Mouse (Mus musculus): Measurements from ENCODE around the gene Secisbp2. TPM values are rescaled to one million over a fixed set of nuclear protein-coding genes. Genes with fewer than 3 reads are reported as not detected.

The Secisbp2 gene
- polyA plus RNA-seq, 1 experiment = 20.5 TPM

GRCm38 (mm10) chr13:51679332-51679731 is 27.8 kb downstream of the Secisbp2 start:
- Histone ChIP-seq H3K4me1 (ENCODE audit: control insufficient read depth, insufficient read depth, low read length) (no peaks in the 10 kb centered on the region), H3K27ac (ENCODE audit: insufficient read depth, low read depth, low read length) (no peak overlapping the region), H3K4me3 (ENCODE audit: insufficient read depth, low read length) (no peak overlapping the region)
- TF ChIP-seq CTCF (IDR thresholded peaks at IDR 0.05; ENCODE audit: low read depth, low read length) (no peak), POLR2A (IDR thresholded peaks at IDR 0.05; ENCODE audit: borderline replicate concordance, low read depth, low read length) (no peak)

DNA sequence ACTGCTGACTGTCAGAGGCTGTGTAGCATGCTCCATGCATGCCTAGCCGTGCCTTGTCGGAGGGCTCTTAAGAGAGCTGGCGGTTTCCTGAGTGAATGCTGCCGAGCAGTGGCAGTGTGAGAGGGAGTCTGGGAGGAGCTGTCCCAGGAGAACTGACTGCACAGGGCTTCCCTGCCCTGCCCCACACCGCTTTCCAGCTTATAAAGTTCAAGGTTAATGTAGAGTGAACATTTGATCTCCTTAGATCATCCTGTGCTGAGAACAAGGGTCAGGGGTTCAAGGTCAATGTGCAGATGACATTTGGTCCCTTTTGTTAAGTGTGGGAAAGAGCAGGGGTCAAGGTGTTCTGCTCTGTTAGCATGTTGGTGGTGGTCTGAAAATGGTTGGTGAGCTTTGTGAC is 29.6 kb downstream of the Secisbp2 start:
- Histone ChIP-seq H3K4me1 (ENCODE audit: control insufficient read depth, insufficient read depth, low read length) (peaks cover 4% of the 10 kb centered on the region), H3K27ac (ENCODE audit: insufficient read depth, low read depth, low read length) (no peak overlapping the region), H3K4me3 (ENCODE audit: insufficient read depth, low read length) (no peak overlapping the region)
- TF ChIP-seq POLR2A (IDR thresholded peaks at IDR 0.05; ENCODE audit: borderline replicate concordance, low read depth, low read length) = no peak
- TF ChIP-seq CTCF (IDR thresholded peaks at IDR 0.05; ENCODE audit: low read depth, low read length) = no peak

- TF ChIP-seq CTCF (IDR thresholded peaks at IDR 0.05; ENCODE audit: low read depth, low read length) (no peak), POLR2A (IDR thresholded peaks at IDR 0.05; ENCODE audit: borderline replicate concordance, low read depth, low read length) (no peak)
- Histone ChIP-seq H3K27ac (ENCODE audit: insufficient read depth, low read depth, low read length) (no peak overlapping the region), H3K4me1 (ENCODE audit: control insufficient read depth, insufficient read depth, low read length) (peaks cover 7% of the 10 kb centered on the region), H3K4me3 (ENCODE audit: insufficient read depth, low read length) (no peak overlapping the region)
Measured at GRCm38 (mm10) chr13:51681634-51682033, 30.1 kb downstream of the Secisbp2 start.

- Histone ChIP-seq H3K4me1 (ENCODE audit: control insufficient read depth, insufficient read depth, low read length) (peaks cover 15% of the 10 kb centered on the region), H3K4me3 (ENCODE audit: insufficient read depth, low read length) (no peak overlapping the region), H3K27ac (ENCODE audit: insufficient read depth, low read depth, low read length) (no peak overlapping the region)
- no peak for TF ChIP-seq CTCF (IDR thresholded peaks at IDR 0.05; ENCODE audit: low read depth, low read length)
- no peak for TF ChIP-seq POLR2A (IDR thresholded peaks at IDR 0.05; ENCODE audit: borderline replicate concordance, low read depth, low read length)
Measured at GRCm38 (mm10) chr13:51685290-51685966, 33.9 kb downstream of the Secisbp2 start.

- no peak for TF ChIP-seq CTCF (IDR thresholded peaks at IDR 0.05; ENCODE audit: low read depth, low read length)
- TF ChIP-seq POLR2A (IDR thresholded peaks at IDR 0.05; ENCODE audit: borderline replicate concordance, low read depth, low read length) = no peak
- H3K27ac ChIP-seq (ENCODE audit: insufficient read depth, low read depth, low read length) = no peak overlapping the region
- H3K4me1 ChIP-seq (ENCODE audit: control insufficient read depth, insufficient read depth, low read length) = peaks cover 15% of the 10 kb centered on the region
Measured at GRCm38 (mm10) chr13:51686966-51687365, 35.5 kb downstream of the Secisbp2 start.

DNA sequence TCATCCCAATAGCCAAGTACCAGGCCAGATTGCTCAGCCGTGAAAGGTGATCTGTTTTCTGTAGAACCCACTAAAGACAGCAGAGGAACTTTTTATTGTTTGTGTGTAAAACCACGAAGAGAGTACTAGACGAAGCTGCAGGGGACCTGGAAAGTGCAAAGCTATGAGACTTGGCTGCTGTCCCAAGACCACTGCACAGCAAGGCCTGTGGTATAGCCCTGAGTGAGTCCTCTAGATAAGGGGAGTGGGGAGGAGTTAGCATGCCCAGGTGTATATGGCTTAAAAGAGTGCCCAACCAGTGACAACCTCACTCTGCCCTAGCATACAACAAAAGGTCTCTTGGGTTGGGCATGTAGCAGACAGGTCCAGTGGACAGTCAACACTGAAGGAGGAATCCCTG is 37.2 kb downstream of the Secisbp2 start:
- H3K4me3 ChIP-seq (ENCODE audit: insufficient read depth, low read length) = no peak overlapping the region
- no peak overlapping the region for H3K27ac ChIP-seq (ENCODE audit: insufficient read depth, low read depth, low read length)
- no peak for TF ChIP-seq POLR2A (IDR thresholded peaks at IDR 0.05; ENCODE audit: borderline replicate concordance, low read depth, low read length)
- TF ChIP-seq CTCF (IDR thresholded peaks at IDR 0.05; ENCODE audit: low read depth, low read length) = no peak
- peaks cover 15% of the 10 kb centered on the region for H3K4me1 ChIP-seq (ENCODE audit: control insufficient read depth, insufficient read depth, low read length)

More at GRCm38 (mm10) chr13:51686966-51687365, 35.5 kb downstream of the Secisbp2 start:
- no peak overlapping the region for H3K4me3 ChIP-seq (ENCODE audit: insufficient read depth, low read length)

DNA sequence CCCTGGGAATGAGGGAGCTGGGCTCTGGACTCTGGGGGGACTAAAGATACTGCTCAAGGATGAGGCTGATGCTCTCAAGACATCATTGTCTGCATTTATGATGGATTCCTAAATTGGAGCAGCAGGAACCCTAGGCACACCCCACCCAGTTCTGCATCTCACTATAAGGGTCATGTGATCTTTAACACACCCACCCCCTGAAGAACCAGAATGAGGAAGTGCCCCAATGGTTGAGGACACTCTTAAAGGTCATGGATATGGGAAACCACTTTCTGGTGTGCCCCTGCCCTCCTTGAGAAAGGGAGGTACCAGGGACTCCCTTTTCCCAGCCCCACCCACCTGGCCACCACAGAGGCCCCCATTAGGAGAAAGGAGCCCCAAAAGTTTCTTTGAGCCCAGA is 45.0 kb downstream of the Secisbp2 start:
- H3K27ac ChIP-seq (ENCODE audit: insufficient read depth, low read depth, low read length) = no peak overlapping the region
- no peak overlapping the region for H3K4me3 ChIP-seq (ENCODE audit: insufficient read depth, low read length)
- TF ChIP-seq POLR2A (IDR thresholded peaks at IDR 0.05; ENCODE audit: borderline replicate concordance, low read depth, low read length) (no peak), CTCF (IDR thresholded peaks at IDR 0.05; ENCODE audit: low read depth, low read length) (no peak)
- H3K4me1 ChIP-seq (ENCODE audit: control insufficient read depth, insufficient read depth, low read length) = peaks cover 19% of the 10 kb centered on the region

DNA sequence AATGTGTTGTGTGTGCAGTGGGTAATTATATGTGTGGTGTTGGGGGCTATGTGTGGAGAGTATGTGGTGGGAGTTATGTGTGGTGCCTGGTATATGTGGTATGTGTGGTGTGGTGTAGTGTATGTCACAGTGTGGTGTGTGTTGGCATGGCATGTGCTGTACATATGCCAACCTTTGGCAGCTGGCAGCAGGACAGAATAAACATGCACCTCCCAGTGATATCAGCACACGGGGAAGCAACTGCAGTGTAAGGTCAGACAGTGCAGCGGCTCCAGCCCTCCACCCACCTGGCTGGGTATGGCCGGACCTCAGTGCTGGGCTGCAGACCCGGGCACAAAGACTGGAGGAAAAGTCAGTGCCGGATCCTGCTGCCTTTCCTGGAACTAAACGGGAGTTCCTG is 46.0 kb downstream of the Secisbp2 start:
- TF ChIP-seq POLR2A (IDR thresholded peaks at IDR 0.05; ENCODE audit: borderline replicate concordance, low read depth, low read length) = no peak
- no peak overlapping the region for H3K4me3 ChIP-seq (ENCODE audit: insufficient read depth, low read length)
- peaks cover 19% of the 10 kb centered on the region for H3K4me1 ChIP-seq (ENCODE audit: control insufficient read depth, insufficient read depth, low read length)
- no peak overlapping the region for H3K27ac ChIP-seq (ENCODE audit: insufficient read depth, low read depth, low read length)

DNA sequence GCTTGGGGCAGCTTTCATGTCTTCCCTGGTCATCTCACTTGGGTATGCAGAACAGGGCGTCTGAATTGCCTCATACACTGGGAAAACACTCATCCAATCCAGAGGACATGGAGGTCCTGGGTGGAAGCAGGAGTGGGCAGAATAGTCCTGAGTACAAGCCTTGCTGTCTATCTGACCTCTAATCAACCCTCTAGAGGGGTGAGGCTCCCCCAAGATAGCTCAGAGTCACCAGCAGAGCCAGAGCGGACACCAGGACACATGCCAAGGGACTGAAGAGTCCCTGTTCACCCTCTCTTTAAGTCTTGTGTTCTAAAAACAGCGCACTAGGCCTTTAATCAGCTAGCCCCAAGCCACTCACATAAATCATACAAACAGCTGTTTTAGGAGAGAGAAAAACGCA is 46.4 kb downstream of the Secisbp2 start:
- TF ChIP-seq POLR2A (IDR thresholded peaks at IDR 0.05; ENCODE audit: borderline replicate concordance, low read depth, low read length) = no peak
- TF ChIP-seq CTCF (IDR thresholded peaks at IDR 0.05; ENCODE audit: low read depth, low read length) = no peak
- peaks cover 19% of the 10 kb centered on the region for H3K4me1 ChIP-seq (ENCODE audit: control insufficient read depth, insufficient read depth, low read length)
- no peak overlapping the region for H3K27ac ChIP-seq (ENCODE audit: insufficient read depth, low read depth, low read length)

GRCm38 (mm10) chr13:51698318-51698717 is 46.8 kb downstream of the Secisbp2 start:
- peaks cover 19% of the 10 kb centered on the region for H3K4me1 ChIP-seq (ENCODE audit: control insufficient read depth, insufficient read depth, low read length)
- H3K27ac ChIP-seq (ENCODE audit: insufficient read depth, low read depth, low read length) = no peak overlapping the region
- TF ChIP-seq CTCF (IDR thresholded peaks at IDR 0.05; ENCODE audit: low read depth, low read length) = no peak
- no peak for TF ChIP-seq POLR2A (IDR thresholded peaks at IDR 0.05; ENCODE audit: borderline replicate concordance, low read depth, low read length)
- no peak overlapping the region for H3K4me3 ChIP-seq (ENCODE audit: insufficient read depth, low read length)

More for the DNA sequence above, 46.4 kb downstream of the Secisbp2 start:
- H3K4me3 ChIP-seq (ENCODE audit: insufficient read depth, low read length) = no peak overlapping the region
